In the genomic region with DNA sequence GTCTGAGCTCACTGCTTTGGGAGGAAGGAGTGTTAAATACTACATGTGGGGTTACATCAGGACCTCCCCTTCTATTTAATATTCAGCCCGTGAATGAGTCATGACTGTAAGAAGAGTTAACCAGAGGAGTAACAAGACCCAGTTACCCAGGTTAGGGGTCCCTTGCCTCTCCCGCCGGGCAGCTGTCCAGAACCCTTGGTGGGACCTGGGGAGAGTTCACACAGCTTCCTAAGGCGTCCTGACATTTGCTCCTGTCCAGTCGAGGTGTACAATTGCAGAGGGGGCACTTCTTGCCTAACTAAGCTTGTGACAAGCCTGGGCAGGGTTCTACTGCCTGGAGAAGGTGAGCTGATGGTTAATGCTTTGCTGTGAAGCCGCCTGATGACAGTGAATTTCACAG, we compare ENCODE assay signal across 22 mouse cellular contexts. TPM values are rescaled to one million over a fixed set of nuclear protein-coding genes. Genes with fewer than 3 reads are reported as not detected.
DNase-seq lines count a peak whose midpoint lies in the region; ATAC-seq and TF ChIP-seq lines count a peak whose summit lies in the region.
"Had no signal": no experiment of that assay in that cellular context is flagged by ENCODE, and none has a peak within 500 bp of the region (broad histone marks: within the 10 kb centered on the region; RNA-seq: fewer than 3 reads in every experiment).

No protein-coding gene starts in this region.

- TF ChIP-seq CTCF in testis, adult 2 months (IDR thresholded peaks at IDR 0.05; ENCODE audit: control insufficient read depth, insufficient read depth, insufficient replicate concordance, low read depth, low read length): no peak

- H3K4me2 ChIP-seq in hindbrain, embryonic 15.5 days: no peak overlapping the region
- no peak overlapping the region for H3K4me2 ChIP-seq in hindbrain, embryonic 13.5 days
- H3K4me2 ChIP-seq: kidney, embryonic 15.5 days; liver, embryonic 11.5 days; stomach, embryonic 15.5 days had no signal

- peaks cover 50% of the 10 kb centered on the region for H3K4me1 ChIP-seq in hindbrain, embryonic 15.5 days (replicated peaks)
- H3K4me1 ChIP-seq in hindbrain, embryonic 13.5 days (replicated peaks): peaks cover 44% of the 10 kb centered on the region
- peaks cover 3% of the 10 kb centered on the region for H3K4me1 ChIP-seq in testis, adult 2 months (ENCODE audit: control insufficient read depth, insufficient read depth, low read length)

- 0 out of 2 replicates have a peak overlapping the region, but pooled peaks have one; percentile 22 for H3K27ac ChIP-seq in hindbrain, embryonic 15.5 days (replicated peaks)
- H3K27ac ChIP-seq in hindbrain, embryonic 13.5 days: no peak overlapping the region
- H3K27ac ChIP-seq in testis, adult 2 months (ENCODE audit: control insufficient read depth, insufficient read depth, low read depth, low read length): peak overlapping the region; percentile 66; the same call in 1 of the 2 replicates
- H3K27ac ChIP-seq: kidney, embryonic 15.5 days; stomach, embryonic 15.5 days had no signal

- no peak for ATAC-seq in hindbrain, embryonic 15.5 days (ENCODE audit: low FRiP score, low read depth)
- ATAC-seq in hindbrain, embryonic 13.5 days (ENCODE audit: low FRiP score): no peak
- ATAC-seq: intestine, embryonic 16.5 days had no signal

- 67% methylated on average over 6 of the region's 6 CpGs for WGBS in hindbrain, embryonic 15.5 days
- 68% methylated on average over 6 of the region's 6 CpGs for WGBS in hindbrain, embryonic 13.5 days

- no peaks in the 10 kb centered on the region for H3K36me3 ChIP-seq in hindbrain, embryonic 15.5 days
- H3K36me3 ChIP-seq in hindbrain, embryonic 13.5 days: no peaks in the 10 kb centered on the region
- H3K36me3 ChIP-seq in testis, adult 2 months (ENCODE audit: control insufficient read depth, insufficient read depth, low read length): no peaks in the 10 kb centered on the region
- H3K36me3 ChIP-seq: kidney, embryonic 15.5 days; stomach, embryonic 15.5 days had no signal

- DNase-seq in heart, adult 11 months: peak; percentile 92
- no peak for DNase-seq in heart, adult 9 months (ENCODE audit: low spot score in 2 of 2)
- DNase-seq in testis, postnatal 14 days (ENCODE audit: low spot score): no peak
- no peak for DNase-seq in spleen, postnatal 10 days (ENCODE audit: low spot score in 2 of 2)
- no peak for DNase-seq in layer of hippocampus, postnatal 25 days (ENCODE audit: extremely low spot score in 1 of 2, low spot score in 1 of 2)
- DNase-seq: adrenal gland, postnatal 25 days; B cell, adult 2 months; cerebellum, postnatal 14 days; embryo, embryonic 11 days; kidney, postnatal 4 days; layer of hippocampus, adult 9-11 months; lung, adult 18-20 months; lung, postnatal 36 days; right cerebral cortex, postnatal 14 days had no signal

- H3K9me3 ChIP-seq in hindbrain, embryonic 15.5 days: no peaks in the 10 kb centered on the region
- H3K9me3 ChIP-seq in hindbrain, embryonic 13.5 days: no peaks in the 10 kb centered on the region
- H3K9me3 ChIP-seq: kidney, embryonic 15.5 days; stomach, embryonic 15.5 days had no signal

- H3K4me3 ChIP-seq in hindbrain, embryonic 15.5 days: no peak overlapping the region
- H3K4me3 ChIP-seq in hindbrain, embryonic 13.5 days: no peak overlapping the region
- peak overlapping the region; percentile 57 for H3K4me3 ChIP-seq in testis, adult 2 months (ENCODE audit: control insufficient read depth, low read depth, low read length)
- H3K4me3 ChIP-seq: kidney, embryonic 15.5 days; myocyte; stomach, embryonic 15.5 days had no signal

- no peaks in the 10 kb centered on the region for H3K27me3 ChIP-seq in hindbrain, embryonic 15.5 days
- no peaks in the 10 kb centered on the region for H3K27me3 ChIP-seq in hindbrain, embryonic 13.5 days
- H3K27me3 ChIP-seq in testis, adult 2 months (ENCODE audit: control insufficient read depth, insufficient read depth, low read length): no peaks in the 10 kb centered on the region
- H3K27me3 ChIP-seq: kidney, embryonic 15.5 days; stomach, embryonic 15.5 days had no signal

- no peak for TF ChIP-seq POLR2A in testis, adult 2 months (IDR thresholded peaks at IDR 0.05; ENCODE audit: control insufficient read depth, low read depth, low read length)

- H3K9ac ChIP-seq in hindbrain, embryonic 15.5 days: no peak overlapping the region
- no peak overlapping the region for H3K9ac ChIP-seq in hindbrain, embryonic 13.5 days
- H3K9ac ChIP-seq: kidney, embryonic 15.5 days; stomach, embryonic 15.5 days had no signal

RNA-seq across cellular contexts. Expression of a gene that starts 54.1 kb away (rescaled TPM):
- polyA plus RNA-seq in hindbrain, embryonic 15.5 days (2015; fragmentation: Nextera tagmentation; extraction: Ambion mirVana): 46.1 and 50.6 TPM in 2 replicates
- polyA plus RNA-seq in hindbrain, embryonic 13.5 days (2015; fragmentation: Nextera tagmentation; extraction: Ambion mirVana): 49.7 and 50.7 TPM in 2 replicates
- polyA plus RNA-seq in testis, adult 2 months (2012; rRNA removed): 12.1 and 12.3 TPM in 2 replicates
- 10 to 100 TPM; 17.3 to 18.2 TPM for total RNA-seq in layer of hippocampus, postnatal 25 days (2021)
